Mouse (Mus musculus) neutrophil, adult 5-6 weeks (primary cell): ENCODE results near the gene Mfng. TPM values are rescaled to one million over a fixed set of nuclear protein-coding genes. Genes with fewer than 3 reads are reported as not detected.

Experiments
- ATAC-seq: fragments of 151-379, 151-347 bp; 2 replicates; pipeline ENCODE4 v1.8.0; 2017; ENCODE audit warnings: mild to moderate bottlenecking, moderate TSS enrichment; ENCODE audit not compliant: insufficient number of reproducible peaks, poor library complexity, low FRiP score, severe bottlenecking; ENCODE audit errors: extremely low read depth
- total RNA-seq: library from RNA; stranded (forward); fragments of 200-1000 nt; gene quantifications from 2 replicates; pipeline ENCODE4 v1.2.3, GENCODE M21; 2017

The Mfng gene
- total RNA-seq, 1 experiment from 2014 or later, result 36.5 TPM

GRCm38 (mm10) chr15:78770234-78770982 is 2.9 kb downstream of the Mfng start:
- ATAC-seq, result no peak

GRCm38 (mm10) chr15:78769064-78769463 is 4.2 kb downstream of the Mfng start:
- ATAC-seq, result no peak

GRCm38 (mm10) chr15:78763704-78764103 is 9.6 kb downstream of the Mfng start:
- no peak for ATAC-seq

DNA sequence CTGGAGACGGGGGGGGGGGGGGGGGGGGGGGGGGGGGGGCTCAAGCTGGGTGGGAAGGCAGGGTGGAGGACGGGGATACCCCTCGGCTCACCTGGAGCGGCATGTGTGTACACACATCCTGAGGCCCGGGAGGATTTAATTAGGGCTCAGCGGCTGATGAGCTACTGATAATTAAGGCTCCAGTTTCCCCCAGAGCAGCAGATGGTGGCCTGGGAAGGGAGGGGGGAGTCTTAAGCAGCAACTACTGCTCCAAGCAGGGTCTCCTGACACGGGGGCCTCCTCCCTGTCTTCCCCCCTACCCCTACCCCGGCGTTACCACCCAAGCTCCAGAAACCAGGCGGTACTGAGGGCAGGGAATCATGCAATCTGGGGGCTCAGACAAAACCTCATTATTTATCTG is 10.1 kb downstream of the Mfng start:
- ATAC-seq, result no peak

GRCm38 (mm10) chr15:78761112-78761511 is 12.2 kb downstream of the Mfng start:
- no peak for ATAC-seq

GRCm38 (mm10) chr15:78758132-78758531 is 15.1 kb downstream of the Mfng start:
- ATAC-seq, result no peak

DNA sequence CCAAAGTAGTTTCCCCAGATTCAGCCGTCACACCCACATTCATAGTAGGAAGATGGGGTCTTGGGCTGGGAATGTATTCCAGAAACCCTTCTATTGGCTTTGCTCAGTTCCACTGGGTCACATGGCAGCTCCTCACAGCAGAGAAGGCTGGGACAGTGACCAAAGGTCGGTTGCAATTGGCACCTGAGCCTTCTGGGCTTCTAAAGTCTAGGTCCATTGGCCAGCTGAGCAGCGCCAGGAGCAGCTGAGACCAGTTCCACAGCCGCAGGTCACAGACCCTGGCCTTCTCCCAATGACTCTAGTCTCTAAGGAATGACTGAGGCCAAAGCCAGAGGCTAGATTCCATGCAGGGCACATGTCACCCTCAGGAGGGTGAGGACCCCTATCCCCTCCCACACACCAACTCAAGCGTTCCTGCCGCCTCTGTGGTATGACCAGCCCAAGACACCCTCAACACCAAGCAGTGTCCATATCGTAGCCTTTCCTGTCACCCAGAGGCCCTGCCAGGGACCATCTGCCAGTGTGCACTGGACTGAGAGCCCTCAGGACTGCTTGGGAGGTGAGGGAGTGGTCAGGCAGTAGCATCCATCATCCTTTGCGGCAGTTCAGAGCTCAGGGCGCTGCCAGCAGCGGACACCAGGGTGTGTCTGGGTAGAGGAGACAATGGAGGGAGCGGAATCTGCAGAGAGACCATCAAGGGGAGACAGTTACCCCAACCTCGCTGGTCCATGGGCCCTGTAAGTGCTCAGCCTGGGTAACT is 17.1 kb downstream of the Mfng start:
- ATAC-seq, result no peak

DNA sequence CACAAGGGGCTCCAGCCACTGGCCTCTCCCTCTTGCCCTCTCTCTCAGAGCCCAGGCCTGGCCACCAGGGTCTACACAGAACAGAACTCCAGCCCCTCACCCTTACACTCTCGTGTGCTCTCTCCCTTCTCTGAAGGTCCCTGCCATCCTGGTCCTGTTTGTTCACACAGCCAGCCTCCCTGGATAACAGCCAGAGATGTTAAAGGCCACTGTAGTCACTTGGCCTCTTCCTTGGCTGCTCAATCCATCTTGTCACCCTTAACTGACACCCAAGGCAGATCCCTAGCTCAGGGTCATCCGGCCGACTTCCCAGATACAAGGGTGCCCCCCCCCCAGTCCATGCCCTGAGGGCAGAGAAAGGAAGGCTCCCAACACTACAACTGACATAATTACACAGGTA is 18.0 kb downstream of the Mfng start:
- ATAC-seq, result no peak

GRCm38 (mm10) chr15:78754144-78754543 is 19.1 kb downstream of the Mfng start:
- no peak for ATAC-seq

- no peak for ATAC-seq
These were observed 20.3 kb downstream of the Mfng start for GRCm38 (mm10) chr15:78752991-78753390.

DNA sequence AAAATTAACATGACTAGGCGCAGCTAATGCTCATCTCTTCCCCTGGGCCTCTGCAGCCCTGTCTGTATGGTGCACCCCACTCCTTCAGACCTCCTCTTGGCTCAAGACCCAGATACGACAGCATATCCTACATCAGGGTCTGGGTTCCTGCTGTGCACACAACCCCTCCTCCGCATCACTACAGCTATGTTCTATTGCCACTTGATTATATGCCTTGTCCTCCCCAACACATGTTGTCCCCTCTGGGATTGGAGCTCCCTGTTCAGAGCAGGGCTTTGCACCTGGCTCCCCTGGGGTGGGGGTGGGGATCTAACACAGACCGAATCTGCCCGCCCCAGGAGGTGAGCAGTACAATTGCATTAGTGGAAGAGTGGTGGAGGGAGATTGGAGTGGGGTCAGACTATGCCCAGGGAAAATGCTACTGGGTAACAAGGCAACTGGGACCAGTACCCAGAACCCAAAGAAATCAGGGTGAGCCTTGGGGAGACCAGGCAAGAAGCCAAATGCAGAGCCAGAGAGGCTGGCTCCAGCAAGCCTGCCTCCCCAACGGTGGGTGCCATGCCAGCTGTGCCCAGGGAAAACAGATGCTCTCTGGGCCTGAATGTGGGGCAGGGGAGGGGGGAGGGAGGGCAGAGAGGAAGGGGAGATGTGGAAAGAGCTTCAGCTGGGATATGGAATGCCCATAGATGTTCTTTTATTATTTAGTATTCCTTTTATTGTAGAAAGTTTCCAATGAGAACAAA is 22.5 kb downstream of the Mfng start:
- no peak for ATAC-seq

- no peak for ATAC-seq
These were observed 23.4 kb downstream of the Mfng start for GRCm38 (mm10) chr15:78749855-78750254.

GRCm38 (mm10) chr15:78744206-78744605 is 29.1 kb downstream of the Mfng start:
- peak; percentile 77 for ATAC-seq

GRCm38 (mm10) chr15:78742831-78743230 is 30.4 kb downstream of the Mfng start:
- ATAC-seq, result no peak

GRCm38 (mm10) chr15:78740662-78741061 is 32.6 kb downstream of the Mfng start:
- ATAC-seq, result no peak

GRCm38 (mm10) chr15:78737146-78737545 is 36.1 kb downstream of the Mfng start:
- ATAC-seq, result no peak

- ATAC-seq, result no peak
These were observed 36.6 kb downstream of the Mfng start for GRCm38 (mm10) chr15:78736681-78737100.

DNA sequence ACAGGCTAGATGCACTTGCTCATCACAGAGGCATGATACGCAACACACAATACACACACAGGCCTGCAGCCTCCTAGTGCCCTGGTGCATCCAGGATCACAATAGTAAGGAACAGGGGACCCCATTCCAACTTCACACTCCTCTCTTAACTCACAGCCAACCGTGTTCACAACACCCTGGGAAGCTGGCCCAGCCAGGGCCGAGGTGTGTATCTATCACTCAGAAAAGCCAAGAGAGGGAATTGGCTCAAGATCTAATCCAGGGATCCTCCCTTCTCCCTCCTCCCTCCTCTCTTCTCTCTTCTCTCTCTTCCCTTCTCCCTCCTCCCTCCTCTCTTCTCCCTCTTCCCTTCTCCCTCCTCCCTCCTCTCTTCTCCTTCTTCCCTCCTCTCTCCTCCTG is 37.1 kb downstream of the Mfng start:
- ATAC-seq, result no peak

GRCm38 (mm10) chr15:78735431-78736180 is 37.7 kb downstream of the Mfng start:
- ATAC-seq, result no peak
